Mouse (Mus musculus): Measurements from ENCODE around the gene Dusp3. TPM values are rescaled to one million over a fixed set of nuclear protein-coding genes. Genes with fewer than 3 reads are reported as not detected.

The Dusp3 gene
- polyA plus RNA-seq, 1 experiment from 2014 or later, result 9.3 TPM

GRCm38 (mm10) chr11:101952541-101953341 lies 34.1 kb downstream of the Dusp3 start:
- H3K9ac ChIP-seq (replicated peaks), result no peak overlapping the region
- H3K4me3 ChIP-seq, result no peak overlapping the region
- H3K4me2 ChIP-seq (replicated peaks), result peak overlapping the region; percentile 22
- no peak for ATAC-seq (ENCODE audit: low FRiP score, low read depth)
- H3K27me3 ChIP-seq, result peaks cover 79% of the 10 kb centered on the region
- no peaks in the 10 kb centered on the region for H3K9me3 ChIP-seq
- 0 out of 2 replicates have a peak overlapping the region, but pooled peaks have one; percentile 10 for H3K27ac ChIP-seq (replicated peaks)
- no peaks in the 10 kb centered on the region for H3K36me3 ChIP-seq
- H3K4me1 ChIP-seq, result peaks cover 10% of the 10 kb centered on the region
- 24% methylated on average over 24 of the region's 24 CpGs for WGBS

- H3K4me1 ChIP-seq, result peaks cover 10% of the 10 kb centered on the region
- H3K4me3 ChIP-seq, result no peak overlapping the region
- no peaks in the 10 kb centered on the region for H3K36me3 ChIP-seq
- H3K9ac ChIP-seq (replicated peaks), result no peak overlapping the region
- no peak for ATAC-seq (ENCODE audit: low FRiP score, low read depth)
- H3K4me2 ChIP-seq (replicated peaks), result no peak overlapping the region
- no peak overlapping the region for H3K27ac ChIP-seq (replicated peaks)
- H3K9me3 ChIP-seq, result no peaks in the 10 kb centered on the region
- peaks cover 53% of the 10 kb centered on the region for H3K27me3 ChIP-seq
- 84% methylated on average over 5 of the region's 5 CpGs for WGBS
Measured at GRCm38 (mm10) chr11:101950021-101950420, 36.8 kb downstream of the Dusp3 start.

GRCm38 (mm10) chr11:101946525-101946924 lies 40.3 kb downstream of the Dusp3 start:
- H3K4me1 ChIP-seq, result no peaks in the 10 kb centered on the region
- no peak overlapping the region for H3K27ac ChIP-seq (replicated peaks)
- H3K4me3 ChIP-seq, result no peak overlapping the region
- WGBS, result 29% methylated on average over 5 of the region's 5 CpGs
- H3K4me2 ChIP-seq (replicated peaks), result no peak overlapping the region
- H3K9ac ChIP-seq (replicated peaks), result no peak overlapping the region
- peaks cover 25% of the 10 kb centered on the region for H3K27me3 ChIP-seq
- H3K36me3 ChIP-seq, result no peaks in the 10 kb centered on the region
- ATAC-seq (ENCODE audit: low FRiP score, low read depth), result no peak
- H3K9me3 ChIP-seq, result no peaks in the 10 kb centered on the region

GRCm38 (mm10) chr11:101943055-101943454 lies 43.8 kb downstream of the Dusp3 start:
- no peak for ATAC-seq (ENCODE audit: low FRiP score, low read depth)
- no peak overlapping the region for H3K9ac ChIP-seq (replicated peaks)
- H3K27me3 ChIP-seq, result peaks cover 23% of the 10 kb centered on the region
- H3K4me1 ChIP-seq, result no peaks in the 10 kb centered on the region
- no peak overlapping the region for H3K4me3 ChIP-seq
- H3K4me2 ChIP-seq (replicated peaks), result no peak overlapping the region
- H3K36me3 ChIP-seq, result no peaks in the 10 kb centered on the region
- no peak overlapping the region for H3K27ac ChIP-seq (replicated peaks)
- 49% methylated on average over 3 of the region's 3 CpGs for WGBS
- no peaks in the 10 kb centered on the region for H3K9me3 ChIP-seq

GRCm38 (mm10) chr11:101937108-101937507 lies 49.7 kb downstream of the Dusp3 start:
- Histone ChIP-seq H3K4me2 (replicated peaks) (peak overlapping the region; percentile 69), H3K9ac (replicated peaks) (peak overlapping the region; percentile 52), H3K4me1 (peaks cover 9% of the 10 kb centered on the region; the same call in 1 of the 2 replicates), H3K36me3 (no peaks in the 10 kb centered on the region), H3K9me3 (no peaks in the 10 kb centered on the region), H3K27me3 (peaks cover 53% of the 10 kb centered on the region), H3K27ac (replicated peaks) (no peak overlapping the region), H3K4me3 (peak overlapping the region; percentile 43)
- no peak for ATAC-seq (ENCODE audit: low FRiP score, low read depth)
- 1% methylated on average over 32 of the region's 32 CpGs for WGBS

- H3K4me2 ChIP-seq (replicated peaks), result no peak overlapping the region
- H3K9ac ChIP-seq (replicated peaks), result no peak overlapping the region
- no peak overlapping the region for H3K4me3 ChIP-seq
- peaks cover 55% of the 10 kb centered on the region for H3K27me3 ChIP-seq
- peaks cover 9% of the 10 kb centered on the region; the same call in 1 of the 2 replicates for H3K4me1 ChIP-seq
- ATAC-seq (ENCODE audit: low FRiP score, low read depth), result no peak
- no peaks in the 10 kb centered on the region for H3K9me3 ChIP-seq
- H3K27ac ChIP-seq (replicated peaks), result no peak overlapping the region
- H3K36me3 ChIP-seq, result no peaks in the 10 kb centered on the region
- 34% methylated on average over 7 of the region's 7 CpGs for WGBS
Measured at GRCm38 (mm10) chr11:101936421-101936820, 50.4 kb downstream of the Dusp3 start.

- Histone ChIP-seq H3K4me3 (no peak overlapping the region), H3K4me1 (peaks cover 9% of the 10 kb centered on the region; the same call in 1 of the 2 replicates), H3K27me3 (peaks cover 49% of the 10 kb centered on the region), H3K4me2 (replicated peaks) (no peak overlapping the region), H3K9me3 (no peaks in the 10 kb centered on the region), H3K9ac (replicated peaks) (no peak overlapping the region), H3K36me3 (no peaks in the 10 kb centered on the region), H3K27ac (replicated peaks) (no peak overlapping the region)
- 89% methylated on average over 3 of the region's 3 CpGs for WGBS
- no peak for ATAC-seq (ENCODE audit: low FRiP score, low read depth)
Measured at GRCm38 (mm10) chr11:101935743-101936142, 51.1 kb downstream of the Dusp3 start.

- Histone ChIP-seq H3K4me2 (replicated peaks) (no peak overlapping the region), H3K27ac (replicated peaks) (no peak overlapping the region), H3K36me3 (no peaks in the 10 kb centered on the region), H3K4me3 (no peak overlapping the region), H3K27me3 (peaks cover 22% of the 10 kb centered on the region), H3K9me3 (no peaks in the 10 kb centered on the region), H3K9ac (replicated peaks) (no peak overlapping the region), H3K4me1 (peaks cover 6% of the 10 kb centered on the region; the same call in 1 of the 2 replicates)
- 69% methylated on average over 4 of the region's 4 CpGs for whole genome bisulfite sequencing
- no peak for ATAC-seq (ENCODE audit: low FRiP score, low read depth)
Measured at GRCm38 (mm10) chr11:101931978-101932377, 54.8 kb downstream of the Dusp3 start.

GRCm38 (mm10) chr11:101928030-101928762 lies 58.6 kb downstream of the Dusp3 start:
- H3K9ac ChIP-seq (replicated peaks), result no peak overlapping the region
- H3K27ac ChIP-seq (replicated peaks), result no peak overlapping the region
- no peaks in the 10 kb centered on the region for H3K36me3 ChIP-seq
- no peak overlapping the region for H3K4me2 ChIP-seq (replicated peaks)
- no peak overlapping the region for H3K4me3 ChIP-seq
- H3K9me3 ChIP-seq, result no peaks in the 10 kb centered on the region
- H3K4me1 ChIP-seq, result 0 out of 2 replicates have a peak, but pooled peaks cover 4% of the 10 kb centered on the region
- ATAC-seq (ENCODE audit: low FRiP score, low read depth), result no peak
- H3K27me3 ChIP-seq, result peaks cover 9% of the 10 kb centered on the region; the same call in 1 of the 2 replicates
- 40% methylated on average over 25 of the region's 25 CpGs for WGBS

- H3K9me3 ChIP-seq, result no peaks in the 10 kb centered on the region
- H3K36me3 ChIP-seq, result no peaks in the 10 kb centered on the region
- H3K27me3 ChIP-seq, result peaks cover 5% of the 10 kb centered on the region; the same call in 1 of the 2 replicates
- no peak for ATAC-seq (ENCODE audit: low FRiP score, low read depth)
- no peak overlapping the region for H3K9ac ChIP-seq (replicated peaks)
- no peak overlapping the region for H3K27ac ChIP-seq (replicated peaks)
- WGBS, result 86% methylated on average over 10 of the region's 10 CpGs
- H3K4me3 ChIP-seq, result no peak overlapping the region
- 0 out of 2 replicates have a peak, but pooled peaks cover 4% of the 10 kb centered on the region for H3K4me1 ChIP-seq
- no peak overlapping the region for H3K4me2 ChIP-seq (replicated peaks)
Measured at GRCm38 (mm10) chr11:101926951-101927589, 59.7 kb downstream of the Dusp3 start.

GRCm38 (mm10) chr11:101925636-101926035 lies 61.2 kb downstream of the Dusp3 start:
- H3K27me3 ChIP-seq, result peaks cover 9% of the 10 kb centered on the region
- H3K9me3 ChIP-seq, result no peaks in the 10 kb centered on the region
- H3K9ac ChIP-seq (replicated peaks), result no peak overlapping the region
- H3K4me1 ChIP-seq, result 0 out of 2 replicates have a peak, but pooled peaks cover 4% of the 10 kb centered on the region
- no peak overlapping the region for H3K4me2 ChIP-seq (replicated peaks)
- 73% methylated on average over 6 of the region's 6 CpGs for WGBS
- H3K27ac ChIP-seq (replicated peaks), result no peak overlapping the region
- no peak overlapping the region for H3K4me3 ChIP-seq
- ATAC-seq (ENCODE audit: low FRiP score, low read depth), result no peak
- no peaks in the 10 kb centered on the region for H3K36me3 ChIP-seq

All from midbrain, embryonic 12.5 days (tissue).